Mouse (Mus musculus): ENCODE results near the gene Gys1. TPM values are rescaled to one million over a fixed set of nuclear protein-coding genes. Genes with fewer than 3 reads are reported as not detected.
A peak's percentile ranks its signal among the peaks of the same experiment; 100 is the strongest.
"Not testable (repeated sequence)": the region's sequence is repeated elsewhere in the genome, so short reads cannot be mapped to it uniquely, and the experiment has no call there.

Gys1 gene
- total RNA-seq, 2 experiments from 2014 or later: 40.4 to 61.6 TPM

DNA sequence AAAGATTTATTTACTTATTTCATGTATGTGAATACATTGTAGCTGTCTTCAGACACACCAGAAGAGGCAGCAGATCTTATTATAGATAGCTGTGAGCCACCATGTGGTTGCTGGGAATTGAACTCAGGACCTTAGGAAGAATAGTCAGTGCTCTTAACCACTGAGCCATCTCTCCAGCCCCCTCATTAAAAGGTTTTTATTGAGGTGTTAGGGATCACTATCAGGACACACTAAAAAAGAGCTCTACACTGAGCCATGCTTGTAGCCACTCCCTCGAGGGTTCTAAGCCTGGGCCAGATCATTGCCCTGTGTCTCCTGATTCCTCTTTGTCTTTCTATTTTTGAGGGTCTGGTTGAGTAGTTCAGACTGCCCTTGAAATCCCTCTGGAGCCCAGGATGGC, 41.8 kb downstream of the Gys1 start:
- DNase-seq (ENCODE audit: low spot score in 2 of 2): no peak

DNA sequence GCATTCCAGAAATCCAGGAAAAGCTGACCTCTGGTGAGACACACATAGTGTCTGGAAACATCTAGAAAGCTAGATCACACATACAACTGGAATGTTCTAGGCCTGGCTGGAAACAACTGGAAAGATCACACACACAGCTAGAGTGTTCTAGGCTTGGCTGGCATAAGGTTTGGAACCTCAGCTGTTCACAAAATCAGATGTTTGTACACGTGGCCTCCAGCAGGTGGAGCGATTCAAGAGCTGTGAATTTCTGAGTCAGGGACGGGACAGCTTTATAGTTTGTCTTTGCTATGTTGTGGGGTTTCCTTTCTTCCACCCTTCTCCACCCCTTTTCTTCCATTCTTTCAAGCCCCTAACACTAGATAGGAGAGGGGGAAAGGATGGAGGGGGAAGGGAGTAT, 42.4 kb downstream of the Gys1 start:
- DNase-seq (ENCODE audit: low spot score in 2 of 2): peak in 1 of 2 experiments; percentile 51

DNA sequence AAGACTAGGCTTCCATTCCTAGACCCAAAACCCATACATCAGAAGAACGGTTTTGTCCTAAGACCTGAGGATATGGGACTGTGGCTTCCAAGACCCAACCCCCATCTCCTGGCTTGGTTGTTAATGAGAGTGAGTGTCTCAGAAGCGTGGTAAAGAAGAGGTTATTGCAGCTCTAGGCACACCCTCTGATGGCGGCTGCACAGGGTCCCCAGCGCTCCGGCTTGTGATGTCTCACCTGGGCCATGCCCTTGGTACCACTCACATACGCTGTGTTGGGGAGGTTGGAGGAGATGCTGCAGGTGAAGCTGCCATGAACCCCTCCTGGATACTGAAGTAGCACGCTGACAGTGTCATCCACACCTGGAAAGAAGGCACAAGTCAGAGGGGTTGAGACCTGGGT, 44.1 kb downstream of the Gys1 start:
- DNase-seq (ENCODE audit: low spot score in 2 of 2): no peak

DNA sequence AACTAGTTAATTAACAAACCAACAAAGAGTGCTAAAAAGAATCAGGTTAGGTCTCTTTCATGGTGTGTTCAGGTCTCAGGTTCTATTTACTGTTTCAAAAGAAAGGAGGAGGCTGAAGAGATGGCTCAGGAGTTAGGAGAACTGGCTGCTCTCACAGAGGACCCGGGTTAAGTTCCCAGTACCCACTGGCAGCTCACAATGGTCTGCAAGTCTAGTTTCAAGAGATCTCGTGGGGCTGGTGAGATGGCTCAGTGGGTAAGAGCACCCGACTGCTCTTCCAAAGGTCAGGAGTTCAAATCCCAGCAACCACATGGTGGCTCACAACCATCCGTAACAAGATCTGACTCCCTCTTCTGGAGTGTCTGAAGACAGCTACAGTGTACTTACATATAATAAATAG, 45.7 kb downstream of the Gys1 start:
- DNase-seq (ENCODE audit: low spot score in 2 of 2): not testable (repeated sequence)

DNA sequence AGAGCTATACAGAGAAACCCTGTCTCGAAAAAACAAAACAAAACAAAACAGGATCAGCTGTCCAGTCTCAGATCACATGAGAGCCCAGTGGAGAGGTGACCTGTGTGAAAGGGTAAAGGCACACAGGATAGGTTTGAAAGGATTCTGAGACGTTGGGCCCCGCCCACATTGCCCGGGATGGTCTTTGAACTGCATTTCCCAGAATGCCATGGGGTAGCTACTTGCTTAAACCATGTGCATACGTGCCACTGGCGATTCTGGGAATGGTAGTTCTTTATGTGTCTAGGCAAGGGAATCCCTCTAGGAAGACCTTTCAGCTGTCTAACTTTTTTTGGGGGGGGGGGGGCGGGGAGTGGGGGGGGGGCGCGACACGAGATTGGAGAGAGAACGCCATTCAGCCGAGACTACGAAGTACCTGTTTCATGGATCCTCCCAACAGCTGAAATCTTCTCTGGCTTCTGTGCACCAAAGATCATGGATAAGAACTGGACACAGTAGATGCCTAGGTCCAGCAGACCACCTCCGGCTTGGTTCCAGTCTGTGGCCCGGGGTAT, 46.8 kb downstream of the Gys1 start, which contains the start of gene Tulp2:
Gene Tulp2 (plus strand): TSS at position 504 of the 554 bp plus-strand sequence.
- DNase-seq (ENCODE audit: low spot score in 2 of 2): no peak

DNA sequence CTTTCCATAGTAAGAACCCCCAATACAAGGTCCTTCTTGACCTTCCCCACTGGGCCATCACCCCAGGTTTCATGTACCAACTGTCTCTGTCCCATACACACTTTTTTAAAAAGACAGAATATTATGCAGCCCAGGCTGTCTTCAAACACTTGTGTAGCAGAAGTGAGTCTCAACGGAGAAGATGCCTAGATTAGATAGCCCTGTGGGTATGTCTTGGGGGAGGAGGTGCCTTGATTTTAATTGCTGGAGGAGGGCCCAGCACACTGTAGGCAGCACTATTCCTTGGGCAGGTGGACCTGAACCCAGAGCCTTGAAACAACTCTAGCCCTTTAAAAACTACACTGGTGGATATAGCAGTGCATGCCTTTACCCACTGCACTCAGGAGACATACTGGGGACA, 47.5 kb downstream of the Gys1 start:
- no peak for DNase-seq (ENCODE audit: low spot score in 2 of 2)

DNA sequence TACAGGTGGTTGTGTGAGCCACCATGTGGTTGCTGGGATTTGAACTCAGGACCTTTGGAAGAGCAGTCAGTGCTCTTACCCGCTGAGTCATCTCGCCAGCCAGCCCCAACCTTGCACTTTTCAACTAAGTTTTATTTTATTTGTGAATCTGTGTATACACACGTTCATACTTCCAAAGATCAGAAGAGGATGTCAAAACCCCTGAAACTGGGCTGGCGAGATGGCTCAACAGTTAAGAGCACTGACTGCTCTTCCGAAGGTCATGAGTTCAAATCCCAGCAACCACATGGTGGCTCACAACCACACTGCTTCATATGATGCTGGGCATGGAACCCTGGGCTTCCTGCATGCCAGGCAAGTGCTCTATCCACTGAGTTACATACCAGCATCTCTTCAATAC, 50.3 kb downstream of the Gys1 start:
- DNase-seq (ENCODE audit: low spot score in 2 of 2): not testable (repeated sequence)

DNA sequence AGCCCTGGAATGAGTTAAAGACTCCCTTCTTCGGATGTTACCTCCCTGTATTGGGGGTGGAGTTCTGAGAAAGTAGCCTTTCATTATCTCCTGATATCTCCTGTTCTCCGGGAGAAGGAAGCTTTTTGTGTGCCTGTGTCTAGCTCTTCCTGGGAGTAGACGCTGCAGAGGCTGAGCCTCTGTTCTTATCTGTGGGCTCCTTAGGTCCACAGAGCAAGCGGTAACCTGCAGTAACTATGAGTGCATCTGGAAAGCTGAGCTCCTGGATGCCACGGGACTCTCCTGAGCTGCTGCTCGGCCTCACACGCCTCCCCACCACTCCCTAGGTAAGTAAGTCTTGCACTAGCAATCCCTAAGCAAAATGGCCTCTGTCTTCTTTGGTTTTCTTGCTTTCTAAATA, 51.5 kb downstream of the Gys1 start:
- no peak for DNase-seq (ENCODE audit: low spot score in 2 of 2)

DNA sequence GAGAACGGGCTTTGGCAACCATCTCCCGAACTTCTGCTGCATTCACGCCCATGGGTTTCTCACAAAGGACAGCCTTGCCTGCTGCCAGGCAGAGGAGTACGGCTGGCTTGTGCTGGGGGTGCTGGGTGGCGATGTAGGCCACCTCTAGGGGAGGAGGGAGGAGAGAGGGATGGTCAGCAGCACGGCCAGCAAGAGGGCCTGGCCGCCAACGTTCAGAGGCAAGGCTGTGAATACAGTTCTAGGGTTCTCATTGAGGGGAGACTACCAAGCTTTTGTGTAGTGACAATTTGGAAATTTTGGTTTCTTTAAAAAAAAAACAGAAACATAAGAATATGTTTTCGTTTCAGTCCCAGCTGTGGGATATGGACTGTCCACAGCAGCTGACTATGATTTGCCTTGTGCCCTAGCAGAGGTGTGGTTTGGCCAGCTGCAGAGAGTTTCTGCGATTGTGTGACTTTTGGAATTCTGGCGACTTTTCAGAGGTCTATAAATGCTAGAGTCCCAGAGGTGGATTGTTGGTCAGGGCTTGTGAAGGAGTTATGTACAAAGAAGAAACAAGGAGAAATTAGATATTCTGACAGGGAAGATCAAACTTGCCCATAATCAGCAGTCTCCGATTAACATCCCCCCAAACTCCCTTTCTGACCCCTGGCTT, 52.2 kb downstream of the Gys1 start, which contains the start of gene Gm45808:
Gene Gm45808 (minus strand): TSS at position 51 of the 655 bp plus-strand sequence.
- DNase-seq (ENCODE audit: low spot score in 2 of 2): no peak

DNA sequence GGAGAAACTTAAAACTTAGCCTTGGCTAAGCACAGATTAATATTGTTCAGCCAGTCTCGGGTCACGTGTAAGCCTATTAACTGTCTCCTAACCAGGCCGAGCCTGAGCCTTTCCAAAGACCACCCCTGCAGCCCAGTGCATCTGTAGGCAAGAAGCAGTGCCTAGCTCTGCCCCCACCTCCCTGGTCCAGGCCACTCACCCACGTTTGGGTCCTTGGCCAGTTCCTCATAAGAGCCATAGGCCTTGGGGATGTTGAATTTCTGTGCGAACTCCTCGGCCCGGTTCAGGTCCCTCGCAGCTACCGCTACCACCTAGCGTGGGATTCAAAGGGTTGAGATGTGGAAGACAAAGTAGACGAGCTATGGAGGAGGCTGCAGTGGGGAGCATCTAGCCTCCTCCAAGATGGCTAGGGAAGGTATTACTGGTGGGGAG, 53.2 kb downstream of the Gys1 start:
- no peak for DNase-seq (ENCODE audit: low spot score in 2 of 2)

DNA sequence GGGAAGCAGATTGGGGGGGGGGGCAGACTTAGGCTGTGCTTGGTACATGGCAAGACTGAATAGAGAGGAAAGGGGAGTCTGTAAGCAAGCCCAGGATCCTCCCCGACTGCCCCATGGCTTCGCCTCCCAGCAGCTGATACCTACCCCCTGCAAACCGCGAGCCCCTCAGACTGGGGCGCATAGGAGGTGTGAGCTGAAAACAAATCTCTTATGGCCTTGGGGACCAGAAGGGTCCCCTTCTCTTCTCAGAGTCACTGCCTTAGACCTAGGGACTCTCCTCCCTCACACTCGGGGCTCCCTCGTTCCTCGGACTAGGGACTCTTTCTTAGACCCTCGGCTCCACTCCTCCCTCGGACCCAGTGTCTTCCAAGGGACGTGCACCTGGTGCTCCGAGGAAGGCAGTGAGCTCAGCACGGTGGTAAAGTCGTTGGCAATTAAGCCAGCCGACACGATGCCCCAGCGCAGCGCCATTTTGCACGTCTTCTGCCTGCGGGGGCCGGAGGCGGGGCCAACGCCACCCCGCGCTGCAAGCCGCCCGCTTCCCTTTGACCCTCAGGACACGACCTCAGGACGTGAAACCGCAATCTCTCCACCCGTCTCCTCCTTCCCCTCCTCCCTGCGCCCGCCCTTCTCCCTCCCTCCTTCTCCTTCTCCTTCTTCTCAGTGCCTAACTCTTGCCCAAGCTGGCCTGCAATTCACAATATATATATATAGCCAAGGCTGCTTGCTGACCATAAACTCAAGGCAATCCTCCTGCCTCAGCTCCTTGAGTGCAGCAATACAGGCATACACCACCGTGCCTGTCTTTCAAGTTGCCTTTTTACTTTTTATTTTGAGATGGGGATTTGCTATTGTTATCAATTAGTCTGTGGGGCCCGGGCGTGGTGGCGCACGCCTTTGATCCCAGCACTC, 53.9 kb downstream of the Gys1 start, which contains the start of gene Dhdh:
Gene Dhdh (minus strand): TSS at position 513 of the 912 bp plus-strand sequence.
- DNase-seq (ENCODE audit: low spot score in 2 of 2): peak; percentile 73 to 78

DNA sequence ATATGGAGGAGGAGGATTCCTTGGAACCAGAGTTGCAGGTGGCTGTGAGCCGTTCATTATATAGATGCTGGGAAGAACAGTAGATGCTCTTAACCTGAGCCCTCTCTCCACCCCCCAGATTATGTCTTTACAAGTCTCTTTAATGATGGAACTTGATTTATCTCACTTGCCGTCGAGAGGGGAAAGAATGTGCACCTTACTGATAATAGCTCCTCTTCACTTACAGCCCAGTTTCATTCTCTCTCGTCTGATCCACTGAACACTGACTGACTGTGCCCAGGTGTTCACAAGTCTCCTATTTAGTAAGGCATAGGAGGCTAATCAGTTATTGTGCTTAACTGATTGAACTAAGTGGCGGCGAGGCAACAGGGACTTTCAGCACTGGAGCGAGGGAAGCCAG, 54.9 kb downstream of the Gys1 start:
- DNase-seq (ENCODE audit: low spot score in 2 of 2): no peak

DNA sequence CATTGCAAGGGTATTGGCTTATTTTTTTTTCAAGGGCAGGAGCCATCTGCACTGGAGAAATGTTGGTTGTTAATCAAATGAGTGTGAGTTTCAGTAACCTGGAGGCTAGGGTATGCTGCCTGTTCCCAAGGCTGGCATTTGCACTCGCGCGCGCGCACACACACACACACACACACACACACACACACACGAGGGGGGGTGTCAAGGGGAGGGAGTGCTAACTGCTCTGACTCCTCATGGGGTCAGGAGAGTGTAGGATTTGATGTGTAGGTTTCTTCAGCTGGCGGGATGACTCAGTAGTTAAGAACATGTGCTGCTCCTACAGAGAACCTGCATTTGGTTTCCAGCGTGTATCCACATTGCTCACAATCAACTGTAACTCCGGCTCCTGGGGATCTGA, 56.2 kb downstream of the Gys1 start:
- no peak for DNase-seq (ENCODE audit: low spot score in 2 of 2)

DNA sequence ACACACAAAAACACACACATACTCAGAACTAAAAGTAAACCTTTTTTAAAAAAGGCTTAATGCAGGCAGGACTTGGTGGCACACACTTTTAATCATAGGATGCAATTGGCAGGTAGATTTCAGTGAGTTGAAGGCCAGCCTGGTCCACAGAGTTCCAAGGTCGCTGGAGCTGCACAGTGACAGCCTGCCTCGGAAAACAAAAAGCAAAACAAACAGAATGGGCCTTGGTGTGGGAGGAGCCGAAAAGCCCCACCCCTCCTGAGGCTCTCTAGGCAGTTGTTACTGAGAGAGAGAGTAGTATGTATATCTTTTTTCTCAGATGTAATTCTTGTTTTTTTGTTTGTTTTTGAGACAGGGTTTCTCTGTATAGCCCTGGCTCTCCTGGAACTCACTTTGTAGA, 56.6 kb downstream of the Gys1 start:
- no peak for DNase-seq (ENCODE audit: low spot score in 2 of 2)

DNA sequence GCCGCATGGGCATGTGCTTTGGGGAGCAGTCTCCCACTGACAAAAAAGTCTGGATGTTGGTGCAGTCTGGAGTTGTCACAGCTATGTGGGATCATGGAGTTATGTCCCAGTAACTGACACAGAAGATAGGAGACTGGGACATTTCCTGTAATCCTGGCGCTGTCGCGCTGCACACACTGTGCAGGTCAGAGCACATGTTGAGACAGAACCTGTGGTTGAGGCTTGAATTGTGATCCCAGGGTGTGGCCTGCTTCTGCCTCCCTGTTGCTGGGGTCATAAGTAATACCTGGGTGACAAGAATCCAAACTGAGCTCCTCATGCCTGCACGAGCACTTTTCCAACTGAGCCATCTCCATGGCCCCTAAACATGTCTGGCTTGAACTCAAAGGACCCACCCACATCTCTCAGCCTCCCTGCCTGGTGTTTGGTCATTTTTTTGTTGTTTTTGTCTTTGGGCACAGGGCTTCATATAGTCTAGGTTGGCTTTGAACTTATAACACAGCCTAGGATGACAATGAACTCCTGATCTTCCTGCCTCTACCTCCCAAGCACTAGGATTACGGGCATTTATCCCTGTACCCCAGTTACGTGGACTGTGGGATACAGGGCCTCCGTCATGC, 57.7 kb downstream of the Gys1 start:
- no peak for DNase-seq (ENCODE audit: low spot score in 2 of 2)

DNA sequence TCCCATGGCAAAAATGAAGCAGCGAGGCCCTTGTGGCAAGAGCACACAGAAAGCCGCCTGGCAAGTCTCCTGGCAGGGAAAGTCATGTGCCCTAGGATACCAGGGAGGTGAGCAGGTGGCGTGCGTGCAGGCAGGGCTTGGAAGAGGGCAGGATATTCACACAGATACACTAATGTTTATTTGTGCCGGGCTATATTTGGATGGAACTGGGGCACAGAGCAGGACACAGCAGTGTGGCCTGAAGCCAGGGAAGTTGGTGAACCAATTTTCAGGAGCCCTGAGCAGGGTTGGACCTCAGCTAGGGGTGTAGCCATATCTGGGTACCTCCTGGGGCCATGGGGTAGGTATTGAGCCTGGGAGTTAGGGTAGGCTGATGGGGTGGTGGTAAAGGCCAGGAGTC, 58.3 kb downstream of the Gys1 start:
- no peak for DNase-seq (ENCODE audit: low spot score in 2 of 2)

DNA sequence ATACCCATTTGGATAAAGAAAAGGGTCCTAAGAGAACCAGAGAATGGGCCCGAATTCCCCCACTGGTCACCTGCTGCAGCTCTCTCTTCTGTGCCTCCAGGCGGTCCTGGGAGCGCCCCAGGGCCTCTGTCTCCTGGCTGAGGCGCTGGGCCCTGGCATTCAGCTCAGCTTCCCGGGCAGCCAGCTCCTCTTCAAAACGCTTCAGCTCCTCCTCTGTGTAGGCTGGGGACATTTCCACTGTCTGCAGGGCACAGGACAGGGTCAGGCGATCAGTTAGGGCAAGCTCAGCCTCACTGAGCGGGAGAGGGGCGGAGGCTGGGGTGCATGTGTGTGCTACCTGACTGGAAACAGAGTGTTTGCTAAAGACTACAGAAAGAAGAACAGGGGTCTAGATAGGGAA, 59.9 kb downstream of the Gys1 start:
- DNase-seq (ENCODE audit: low spot score in 2 of 2): no peak

DNA sequence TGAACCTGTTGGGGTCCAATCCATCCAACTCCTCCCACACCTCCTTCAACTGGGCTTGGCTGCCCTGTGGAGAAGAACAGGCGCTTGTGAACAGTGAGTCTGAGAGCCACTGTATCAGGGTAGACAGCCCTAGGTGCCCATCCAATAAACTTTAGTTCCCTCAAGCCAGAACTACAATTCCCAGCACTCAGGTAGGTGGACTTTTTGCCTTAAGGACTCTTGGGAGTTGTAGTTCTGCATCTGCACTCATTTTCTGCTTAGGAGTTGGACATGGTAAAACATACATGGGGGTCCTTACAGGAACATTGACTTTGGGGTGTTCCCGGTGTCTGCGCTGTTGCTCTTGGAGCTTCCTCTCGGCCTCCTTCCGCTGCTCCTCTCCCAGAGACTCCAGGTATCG, 63.8 kb downstream of the Gys1 start:
- no peak for DNase-seq (ENCODE audit: low spot score in 2 of 2)

Measured in adrenal gland, adult 18-20 months (tissue).